Mouse (Mus musculus) CH12.LX (cell line): ENCODE results near the gene Slc15a1.

ENCODE experiments used
- CTCF ChIP-seq, 2 experiments: IDR thresholded peaks in 1 of 2; conservative IDR thresholded peaks in 1 of 2; 2 replicates each; pipeline ENCODE4 v1.5.1; 2011 to 2012; ENCODE audit warnings: low read depth in 2 of 2, low read length in 2 of 2, improper control_type of control experiment in 1 of 2, inconsistent platforms in 1 of 2, mild to moderate bottlenecking in 1 of 2, moderate library complexity in 1 of 2
- EP300 ChIP-seq: IDR thresholded peaks from 2 replicates; pipeline ENCODE4 v1.6.1; 2011; ENCODE audit warnings: low read length, improper control_type of control experiment
- MAZ ChIP-seq: IDR thresholded peaks from 2 replicates; pipeline ENCODE4 v1.6.1; 2012; ENCODE audit warnings: low read depth, mild to moderate bottlenecking, inconsistent platforms, low read length, improper control_type of control experiment, moderate library complexity
- POLR2A ChIP-seq: IDR thresholded peaks from 2 replicates; pipeline ENCODE4 v1.6.1; 2011; ENCODE audit warnings: low read depth, mild to moderate bottlenecking, improper control_type of control experiment, low read length
- TCF12 ChIP-seq: IDR thresholded peaks from 2 replicates; pipeline ENCODE4 v1.6.1; 2014; ENCODE audit warnings: low read depth, mild to moderate bottlenecking, inconsistent platforms, low read length, improper control_type of control experiment
- USF1 ChIP-seq: IDR thresholded peaks from 2 replicates; pipeline ENCODE4 v1.6.1; 2014; ENCODE audit warnings: low read depth, mild to moderate bottlenecking, inconsistent platforms, low read length, improper control_type of control experiment

GRCm38 (mm10) chr14:121553785-121554184, 48.7 kb upstream of the Slc15a1 start:
- TF ChIP-seq TCF12 (no peak), POLR2A (no peak), CTCF (conservative IDR thresholded peaks at IDR 0.05 in 1 of 2, IDR thresholded peaks at IDR 0.05 in 1 of 2; ENCODE audit: low read depth in 2 of 2, low read length in 2 of 2) (no peak), MAZ (no peak), EP300 (no peak), USF1 (no peak)
